Mouse (Mus musculus): ENCODE data around the gene Hist1h2bg. TPM values are rescaled to one million over a fixed set of nuclear protein-coding genes. Genes with fewer than 3 reads are reported as not detected.
A peak's percentile ranks its signal among the peaks of the same experiment; 100 is the strongest.

Gene Hist1h2bg
- polyA plus RNA-seq, 1 experiment from 2014 or later, result 8.7 TPM

DNA sequence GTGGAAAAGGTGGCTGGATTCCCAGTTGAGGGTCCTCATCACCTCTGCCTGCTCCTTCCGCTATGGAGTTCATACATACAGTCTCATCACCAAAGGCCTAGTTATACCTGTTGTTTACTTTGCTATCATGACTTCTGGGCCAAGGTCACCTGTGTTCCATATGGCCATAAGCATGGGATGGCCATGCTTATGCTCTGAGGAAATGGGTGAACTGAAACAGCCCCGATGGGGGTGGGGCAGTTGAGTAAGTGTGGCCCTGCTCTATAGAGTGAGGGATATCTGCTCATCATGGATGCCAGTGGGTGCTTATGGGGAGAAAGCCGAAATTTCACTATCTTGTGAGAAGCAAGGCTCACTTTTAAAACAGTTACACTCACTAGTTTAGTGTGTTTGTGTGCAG is 33.9 kb downstream of the Hist1h2bg start:
- WGBS, result 92% methylated on average over 3 of the region's 3 CpGs
- ATAC-seq, result no peak

DNA sequence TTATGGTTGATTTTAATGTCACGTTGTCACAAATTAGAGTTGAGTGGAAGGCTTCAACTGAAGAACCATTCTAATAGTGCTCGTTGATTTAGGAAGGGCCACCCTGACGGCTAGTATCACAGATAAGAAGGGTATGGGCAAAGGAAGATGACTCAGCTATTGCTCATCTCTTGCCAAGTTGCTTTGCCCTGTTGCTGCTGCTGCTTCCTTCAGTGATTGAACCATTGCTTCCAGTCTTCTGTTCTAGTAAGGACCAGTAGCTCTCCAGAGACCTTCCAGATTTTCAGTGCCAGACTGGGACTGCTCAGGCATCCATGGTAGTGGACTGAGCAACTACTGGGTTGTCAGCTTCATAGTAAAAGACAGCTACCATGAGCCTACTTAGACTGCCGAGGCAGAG is 38.0 kb downstream of the Hist1h2bg start:
- H3K27me3 ChIP-seq (replicated peaks; ENCODE audit: control insufficient read depth, insufficient read depth, low read length), result no peaks in the 10 kb centered on the region
- no peak for ATAC-seq
- H3K4me2 ChIP-seq (ENCODE audit: low read depth, low read length), result no peak overlapping the region
- no peaks in the 10 kb centered on the region for H3K36me3 ChIP-seq (ENCODE audit: control insufficient read depth, insufficient read depth, low read length)
- WGBS, result 83% methylated on average over 4 of the region's 4 CpGs
- no peak overlapping the region for H3K9ac ChIP-seq (ENCODE audit: low read depth, low read length)
- H3K9me3 ChIP-seq (ENCODE audit: control insufficient read depth, low read length), result no peaks in the 10 kb centered on the region
- no peak overlapping the region for H3K4me3 ChIP-seq (ENCODE audit: low read length)
- H3K27ac ChIP-seq (ENCODE audit: low read length), result no peak overlapping the region
- no peaks in the 10 kb centered on the region for H3K4me1 ChIP-seq (ENCODE audit: control insufficient read depth, insufficient read depth, low read length)

More for the DNA sequence above, 33.9 kb downstream of the Hist1h2bg start:
- no peaks in the 10 kb centered on the region for H3K36me3 ChIP-seq (ENCODE audit: control insufficient read depth, insufficient read depth, low read length)
- H3K4me1 ChIP-seq (ENCODE audit: control insufficient read depth, insufficient read depth, low read length), result no peaks in the 10 kb centered on the region
- H3K9me3 ChIP-seq (ENCODE audit: control insufficient read depth, low read length), result no peaks in the 10 kb centered on the region
- H3K27me3 ChIP-seq (replicated peaks; ENCODE audit: control insufficient read depth, insufficient read depth, low read length), result no peaks in the 10 kb centered on the region
- H3K4me2 ChIP-seq (ENCODE audit: low read depth, low read length), result no peak overlapping the region
- H3K27ac ChIP-seq (ENCODE audit: low read length), result no peak overlapping the region
- H3K4me3 ChIP-seq (ENCODE audit: low read length), result no peak overlapping the region
- no peak overlapping the region for H3K9ac ChIP-seq (ENCODE audit: low read depth, low read length)

DNA sequence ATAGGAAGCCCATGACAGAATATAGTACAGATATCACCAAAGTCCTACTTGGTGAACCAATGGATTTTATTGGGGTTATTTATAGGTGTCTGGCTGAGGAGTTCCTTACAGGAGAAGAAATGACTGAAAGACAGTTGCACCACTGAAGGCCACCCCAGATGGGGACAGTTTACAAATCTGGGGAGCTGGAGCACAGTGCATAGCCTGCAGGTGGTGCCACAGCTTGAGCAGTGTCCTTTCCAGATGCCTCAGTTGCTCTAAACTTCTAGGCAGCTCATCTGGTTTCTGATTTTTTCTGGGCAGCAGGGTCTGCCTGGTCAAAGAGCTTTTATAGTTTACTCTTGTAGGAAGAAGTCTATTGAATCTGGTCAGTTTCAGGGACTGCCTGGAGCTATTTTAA is 38.6 kb downstream of the Hist1h2bg start:
- Histone ChIP-seq H3K4me3 (ENCODE audit: low read length) (no peak overlapping the region), H3K9me3 (ENCODE audit: control insufficient read depth, low read length) (no peaks in the 10 kb centered on the region), H3K9ac (ENCODE audit: low read depth, low read length) (no peak overlapping the region), H3K27me3 (replicated peaks; ENCODE audit: control insufficient read depth, insufficient read depth, low read length) (no peaks in the 10 kb centered on the region), H3K4me1 (ENCODE audit: control insufficient read depth, insufficient read depth, low read length) (no peaks in the 10 kb centered on the region), H3K4me2 (ENCODE audit: low read depth, low read length) (no peak overlapping the region), H3K36me3 (ENCODE audit: control insufficient read depth, insufficient read depth, low read length) (no peaks in the 10 kb centered on the region), H3K27ac (ENCODE audit: low read length) (no peak overlapping the region)
- no peak for ATAC-seq

DNA sequence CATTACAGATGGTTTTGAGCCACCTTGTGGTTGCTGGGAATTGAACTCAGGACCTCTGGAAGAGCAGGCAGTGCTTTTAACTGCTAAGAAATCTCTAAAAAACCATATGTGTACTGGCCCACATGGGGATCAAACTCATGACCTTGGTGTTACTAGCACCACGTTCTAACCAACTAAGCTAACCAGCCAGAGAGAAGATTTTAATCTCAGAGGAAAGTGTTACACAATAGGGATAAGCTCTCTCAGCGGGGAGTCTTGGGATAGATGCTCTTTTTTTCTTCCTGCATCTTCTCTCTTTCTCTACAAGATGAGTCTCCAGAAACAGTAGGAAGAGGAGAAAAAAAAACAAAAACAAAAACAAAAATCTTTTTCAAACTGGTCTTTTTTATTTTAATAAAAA is 39.2 kb downstream of the Hist1h2bg start:
- Histone ChIP-seq H3K9me3 (ENCODE audit: control insufficient read depth, low read length) (no peaks in the 10 kb centered on the region), H3K4me3 (ENCODE audit: low read length) (no peak overlapping the region), H3K4me1 (ENCODE audit: control insufficient read depth, insufficient read depth, low read length) (no peaks in the 10 kb centered on the region), H3K27ac (ENCODE audit: low read length) (no peak overlapping the region), H3K9ac (ENCODE audit: low read depth, low read length) (no peak overlapping the region), H3K27me3 (replicated peaks; ENCODE audit: control insufficient read depth, insufficient read depth, low read length) (no peaks in the 10 kb centered on the region), H3K4me2 (ENCODE audit: low read depth, low read length) (no peak overlapping the region), H3K36me3 (ENCODE audit: control insufficient read depth, insufficient read depth, low read length) (no peaks in the 10 kb centered on the region)
- 84% methylated on average over 2 of the region's 2 CpGs for WGBS
- ATAC-seq, result no peak

DNA sequence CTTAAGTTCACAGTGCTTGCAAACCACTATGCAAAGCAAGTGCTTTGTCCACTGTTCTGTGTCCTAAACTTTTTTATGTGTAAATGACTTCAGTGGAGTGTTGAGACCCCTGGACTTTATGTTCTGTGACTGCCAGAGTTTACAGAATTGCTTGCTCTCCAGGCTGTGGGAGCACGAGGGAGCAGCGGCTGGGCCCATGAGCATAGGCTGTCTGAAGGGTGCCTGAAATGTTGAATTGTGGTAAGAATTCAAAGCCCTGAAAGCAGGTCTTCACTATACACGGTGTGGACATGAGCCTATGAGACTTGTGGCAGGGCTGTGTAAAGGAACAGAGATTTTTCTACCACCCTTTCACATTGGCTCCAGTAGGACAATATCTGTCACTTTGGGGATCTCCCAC is 40.4 kb downstream of the Hist1h2bg start:
- Histone ChIP-seq H3K4me3 (ENCODE audit: low read length) (no peak overlapping the region), H3K27ac (ENCODE audit: low read length) (no peak overlapping the region), H3K27me3 (replicated peaks; ENCODE audit: control insufficient read depth, insufficient read depth, low read length) (no peaks in the 10 kb centered on the region), H3K36me3 (ENCODE audit: control insufficient read depth, insufficient read depth, low read length) (no peaks in the 10 kb centered on the region), H3K4me2 (ENCODE audit: low read depth, low read length) (no peak overlapping the region), H3K4me1 (ENCODE audit: control insufficient read depth, insufficient read depth, low read length) (no peaks in the 10 kb centered on the region), H3K9me3 (ENCODE audit: control insufficient read depth, low read length) (no peaks in the 10 kb centered on the region), H3K9ac (ENCODE audit: low read depth, low read length) (no peak overlapping the region)
- 83% methylated on average over 3 of the region's 3 CpGs for WGBS
- no peak for ATAC-seq

DNA sequence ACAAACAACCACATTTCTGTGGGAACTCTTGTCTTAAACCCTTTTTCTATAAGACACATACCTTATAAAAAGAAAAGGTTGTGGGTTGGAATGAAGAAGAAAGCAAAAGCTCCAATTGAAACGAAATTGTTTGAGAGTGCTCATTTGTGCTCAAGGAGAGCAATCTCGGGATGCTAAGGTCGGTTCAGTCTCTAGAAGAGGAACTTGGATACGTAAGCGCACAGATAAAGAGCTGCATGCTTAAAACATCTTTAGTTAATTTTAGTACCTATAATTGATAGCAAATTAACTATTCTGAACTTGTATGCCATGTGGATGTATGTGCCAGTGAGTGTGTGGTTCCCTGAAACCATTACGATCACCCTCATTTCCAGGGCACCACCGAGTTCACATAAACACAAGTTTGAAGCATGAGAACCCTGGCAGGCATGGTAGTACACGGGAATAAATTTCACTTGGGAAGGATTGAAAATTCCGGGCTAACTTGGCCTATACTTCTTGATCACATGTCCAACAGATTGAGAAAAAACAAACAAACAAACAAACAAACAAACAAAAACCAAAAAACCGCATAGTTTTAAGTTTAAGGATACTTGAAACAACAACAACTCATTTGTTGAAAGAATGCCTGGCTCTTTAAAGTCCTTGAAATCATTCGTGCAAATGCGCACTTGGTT is 49.0 kb downstream of the Hist1h2bg start:
- no peaks in the 10 kb centered on the region for H3K36me3 ChIP-seq (ENCODE audit: control insufficient read depth, insufficient read depth, low read length)
- peak overlapping the region; percentile 65 for H3K4me3 ChIP-seq (ENCODE audit: low read length)
- H3K9me3 ChIP-seq (ENCODE audit: control insufficient read depth, low read length), result no peaks in the 10 kb centered on the region
- H3K9ac ChIP-seq (ENCODE audit: low read depth, low read length), result peak overlapping the region; percentile 71
- WGBS, result 50% methylated on average over 12 of the region's 12 CpGs
- peak overlapping the region; percentile 97 for H3K27ac ChIP-seq (ENCODE audit: low read length)
- no peaks in the 10 kb centered on the region for H3K27me3 ChIP-seq (replicated peaks; ENCODE audit: control insufficient read depth, insufficient read depth, low read length)
- ATAC-seq, result no peak
- H3K4me2 ChIP-seq (ENCODE audit: low read depth, low read length), result peak overlapping the region; percentile 91
- no peaks in the 10 kb centered on the region for H3K4me1 ChIP-seq (ENCODE audit: control insufficient read depth, insufficient read depth, low read length)

DNA sequence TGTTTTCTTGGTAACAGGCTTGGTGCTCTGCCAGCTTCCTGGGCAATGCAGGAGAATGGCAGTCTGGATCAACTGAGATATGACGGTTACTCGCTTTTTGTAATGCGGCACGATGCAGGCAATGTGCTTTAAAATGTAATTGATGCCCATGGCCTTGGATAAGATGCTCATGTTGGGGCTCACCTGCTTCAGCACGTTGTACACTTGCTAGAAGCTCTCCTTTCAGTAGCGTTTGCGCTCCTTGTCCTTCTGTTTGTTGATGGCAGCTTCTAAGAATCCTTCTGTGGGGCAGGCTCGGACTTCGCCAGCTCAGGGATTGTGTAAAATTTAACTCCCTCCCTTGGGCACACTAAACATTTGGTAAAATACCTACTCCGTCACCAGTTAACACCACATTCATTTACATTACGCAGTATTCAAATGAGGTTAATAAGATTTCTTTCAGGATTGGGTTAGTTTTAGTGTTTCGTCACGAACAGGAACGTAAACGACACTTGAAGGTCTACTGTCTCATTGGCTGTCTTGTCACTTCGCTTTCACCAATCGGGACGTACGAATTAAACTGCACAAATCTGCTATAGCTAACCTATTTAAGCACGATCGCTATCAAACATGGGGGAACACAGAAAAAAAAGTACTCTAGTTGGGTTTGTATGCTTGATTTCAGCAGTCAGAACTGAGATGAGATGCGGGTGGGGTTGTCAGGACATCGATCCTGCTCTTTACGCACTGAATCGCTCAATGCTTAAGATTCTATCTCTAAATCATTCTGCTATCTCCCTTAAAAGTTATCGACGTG is 49.7 kb downstream of the Hist1h2bg start, which contains the start of gene Hist1h2be:
TSS of gene Hist1h2be (minus strand) at position 392 of the 799 bp plus-strand sequence.
- peak within 1 kb of the TSS; percentile 83 for H3K9ac ChIP-seq (ENCODE audit: low read depth, low read length)
- under 1% methylated on average over 27 of the region's 27 CpGs for WGBS
- peak within 1 kb of the TSS; percentile 65 for H3K4me3 ChIP-seq (ENCODE audit: low read length)
- no peaks in the 10 kb centered on the region for H3K4me1 ChIP-seq (ENCODE audit: control insufficient read depth, insufficient read depth, low read length)
- no peaks in the 10 kb centered on the region for H3K27me3 ChIP-seq (replicated peaks; ENCODE audit: control insufficient read depth, insufficient read depth, low read length)
- H3K27ac ChIP-seq (ENCODE audit: low read length), result peak within 1 kb of the TSS; percentile 97
- peak within 1 kb of the TSS; percentile 91 for H3K4me2 ChIP-seq (ENCODE audit: low read depth, low read length)
- ATAC-seq, result peak; percentile 90
- no peaks in the 10 kb centered on the region for H3K9me3 ChIP-seq (ENCODE audit: control insufficient read depth, low read length)
- H3K36me3 ChIP-seq (ENCODE audit: control insufficient read depth, insufficient read depth, low read length), result no peaks in the 10 kb centered on the region

Small RNA genes lying within 50 kb of the gene (microRNA-seq; reads per million reads assigned to microRNA genes)
- not detected for gene Gm44297
- gene Gm44359, result not detected
- gene Gm44394, result not detected

Other genes starting within 250 kb of the Hist1h2bg start
- 30.1 and 31.7 TPM in 2 replicates for gene Zfp322a, start 202.2 kb upstream of the Hist1h2bg start, polyA plus RNA-seq (2015; fragmentation: Nextera tagmentation; extraction: Ambion mirVana)
- gene Abt1, start 147.5 kb upstream of the Hist1h2bg start, polyA plus RNA-seq (2015; fragmentation: Nextera tagmentation; extraction: Ambion mirVana), result 10.2 and 11.2 TPM in 2 replicates
- 0.07 and 0.11 TPM in 2 replicates for gene Btn1a1, start 105.5 kb upstream of the Hist1h2bg start, polyA plus RNA-seq (2015; fragmentation: Nextera tagmentation; extraction: Ambion mirVana)
- gene Btn2a2, start 82.5 kb upstream of the Hist1h2bg start, polyA plus RNA-seq (2015; fragmentation: Nextera tagmentation; extraction: Ambion mirVana), result 0.12 TPM in 2 replicates
- gene Hist1h4h, start 40.3 kb upstream of the Hist1h2bg start, polyA plus RNA-seq (2015; fragmentation: Nextera tagmentation; extraction: Ambion mirVana), result 3.5 and 3.7 TPM in 2 replicates
- 2.5 and 3.6 TPM in 2 replicates for gene Hist1h2af, start 37.5 kb upstream of the Hist1h2bg start, polyA plus RNA-seq (2015; fragmentation: Nextera tagmentation; extraction: Ambion mirVana)
- 2.6 and 3.7 TPM in 2 replicates for gene Hist1h3g, start 36.0 kb upstream of the Hist1h2bg start, polyA plus RNA-seq (2015; fragmentation: Nextera tagmentation; extraction: Ambion mirVana)
- 0.65 and 0.94 TPM in 2 replicates for gene Hist1h2bh, start 28.0 kb upstream of the Hist1h2bg start, polyA plus RNA-seq (2015; fragmentation: Nextera tagmentation; extraction: Ambion mirVana)
- 0.44 and 0.60 TPM in 2 replicates for gene Hist1h3f, start 27.3 kb upstream of the Hist1h2bg start, polyA plus RNA-seq (2015; fragmentation: Nextera tagmentation; extraction: Ambion mirVana)
- 0.68 and 0.98 TPM in 2 replicates for gene Hist1h4f, start 19.7 kb upstream of the Hist1h2bg start, polyA plus RNA-seq (2015; fragmentation: Nextera tagmentation; extraction: Ambion mirVana)
- gene Hist1h1d, start 18.1 kb upstream of the Hist1h2bg start, polyA plus RNA-seq (2015; fragmentation: Nextera tagmentation; extraction: Ambion mirVana), result 0.28 and 0.42 TPM in 2 replicates
- 2.7 and 4.1 TPM in 2 replicates for gene Hist1h3e, start 9.0 kb upstream of the Hist1h2bg start, polyA plus RNA-seq (2015; fragmentation: Nextera tagmentation; extraction: Ambion mirVana)
- gene Hist1h2ae, start 176 bp upstream of the Hist1h2bg start, polyA plus RNA-seq (2015; fragmentation: Nextera tagmentation; extraction: Ambion mirVana), result 39.1 and 46.5 TPM in 2 replicates
- gene Hist1h2bf, start 2.8 kb downstream of the Hist1h2bg start, polyA plus RNA-seq (2015; fragmentation: Nextera tagmentation; extraction: Ambion mirVana), result 0.62 and 2.1 TPM in 2 replicates
- 0.65 and 2.7 TPM in 2 replicates for gene Hist1h2ad, start 3.0 kb downstream of the Hist1h2bg start, polyA plus RNA-seq (2015; fragmentation: Nextera tagmentation; extraction: Ambion mirVana)
- 3.8 and 4.8 TPM in 2 replicates for gene Hist1h3d, start 4.4 kb downstream of the Hist1h2bg start, polyA plus RNA-seq (2015; fragmentation: Nextera tagmentation; extraction: Ambion mirVana)
- gene Hist1h4d, start 10.2 kb downstream of the Hist1h2bg start, polyA plus RNA-seq (2015; fragmentation: Nextera tagmentation; extraction: Ambion mirVana), result 61.7 and 73.9 TPM in 2 replicates
- gene Hist1h2be, start 49.7 kb downstream of the Hist1h2bg start, polyA plus RNA-seq (2015; fragmentation: Nextera tagmentation; extraction: Ambion mirVana), result 1.4 and 2.3 TPM in 2 replicates
- 10.4 and 13.7 TPM in 2 replicates for gene Hist1h1e, start 51.2 kb downstream of the Hist1h2bg start, polyA plus RNA-seq (2015; fragmentation: Nextera tagmentation; extraction: Ambion mirVana)
- 0.94 and 1.0 TPM in 2 replicates for gene Hist1h2ac, start 112.6 kb downstream of the Hist1h2bg start, polyA plus RNA-seq (2015; fragmentation: Nextera tagmentation; extraction: Ambion mirVana)
- gene Hist1h2bc, start 112.8 kb downstream of the Hist1h2bg start, polyA plus RNA-seq (2015; fragmentation: Nextera tagmentation; extraction: Ambion mirVana), result 101 and 110 TPM in 2 replicates
- gene Hist1h1t, start 124.4 kb downstream of the Hist1h2bg start, polyA plus RNA-seq (2015; fragmentation: Nextera tagmentation; extraction: Ambion mirVana), result 0.15 and 0.20 TPM in 2 replicates
- 2.9 and 3.1 TPM in 2 replicates for gene Hist1h4c, start 127.1 kb downstream of the Hist1h2bg start, polyA plus RNA-seq (2015; fragmentation: Nextera tagmentation; extraction: Ambion mirVana)
- gene Hfe, start 139.5 kb downstream of the Hist1h2bg start, polyA plus RNA-seq (2015; fragmentation: Nextera tagmentation; extraction: Ambion mirVana), result 8.5 and 9.7 TPM in 2 replicates
- 33.6 and 35.3 TPM in 2 replicates for gene Hist1h1c, start 167.4 kb downstream of the Hist1h2bg start, polyA plus RNA-seq (2015; fragmentation: Nextera tagmentation; extraction: Ambion mirVana)
- gene Hist1h3c, start 174.2 kb downstream of the Hist1h2bg start, polyA plus RNA-seq (2015; fragmentation: Nextera tagmentation; extraction: Ambion mirVana), result 3.2 and 4.9 TPM in 2 replicates
- gene Hist1h2bb, start 175.3 kb downstream of the Hist1h2bg start, polyA plus RNA-seq (2015; fragmentation: Nextera tagmentation; extraction: Ambion mirVana), result 1.7 and 2.0 TPM in 2 replicates
- 16.9 and 20.0 TPM in 2 replicates for gene Hist1h2ab, start 179.7 kb downstream of the Hist1h2bg start, polyA plus RNA-seq (2015; fragmentation: Nextera tagmentation; extraction: Ambion mirVana)
- gene Hist1h3b, start 180.9 kb downstream of the Hist1h2bg start, polyA plus RNA-seq (2015; fragmentation: Nextera tagmentation; extraction: Ambion mirVana), result 4.7 and 7.4 TPM in 2 replicates
- gene Hist1h4b, start 185.6 kb downstream of the Hist1h2bg start, polyA plus RNA-seq (2015; fragmentation: Nextera tagmentation; extraction: Ambion mirVana), result 1.4 and 2.1 TPM in 2 replicates
- 0.60 TPM in 1 of 2 replicates, not detected in the other for gene Hist1h4a, start 189.8 kb downstream of the Hist1h2bg start, polyA plus RNA-seq (2015; fragmentation: Nextera tagmentation; extraction: Ambion mirVana)
- gene Hist1h3a, start 191.0 kb downstream of the Hist1h2bg start, polyA plus RNA-seq (2015; fragmentation: Nextera tagmentation; extraction: Ambion mirVana), result 3.1 and 4.2 TPM in 2 replicates
- 0.38 and 0.99 TPM in 2 replicates for gene Hist1h1a, start 192.3 kb downstream of the Hist1h2bg start, polyA plus RNA-seq (2015; fragmentation: Nextera tagmentation; extraction: Ambion mirVana)
- 0.11 and 0.12 TPM in 2 replicates for gene Trim38, start 198.5 kb downstream of the Hist1h2bg start, polyA plus RNA-seq (2015; fragmentation: Nextera tagmentation; extraction: Ambion mirVana)
- gene Slc17a2, start 235.6 kb downstream of the Hist1h2bg start, polyA plus RNA-seq (2015; fragmentation: Nextera tagmentation; extraction: Ambion mirVana), result 0.11 TPM in 1 of 2 replicates, not detected in the other

Data from intestine, embryonic 16.5 days (tissue).